Mouse (Mus musculus) layer of hippocampus, adult 9-11 months (tissue): ENCODE measurements around the gene Ext2.
A peak's percentile ranks its signal among the peaks of the same experiment; 100 is the strongest.

Source experiments
- DNase-seq: peaks from one replicate; pipeline ENCODE4 v3.0.0; 2022

Ext2 gene

DNA sequence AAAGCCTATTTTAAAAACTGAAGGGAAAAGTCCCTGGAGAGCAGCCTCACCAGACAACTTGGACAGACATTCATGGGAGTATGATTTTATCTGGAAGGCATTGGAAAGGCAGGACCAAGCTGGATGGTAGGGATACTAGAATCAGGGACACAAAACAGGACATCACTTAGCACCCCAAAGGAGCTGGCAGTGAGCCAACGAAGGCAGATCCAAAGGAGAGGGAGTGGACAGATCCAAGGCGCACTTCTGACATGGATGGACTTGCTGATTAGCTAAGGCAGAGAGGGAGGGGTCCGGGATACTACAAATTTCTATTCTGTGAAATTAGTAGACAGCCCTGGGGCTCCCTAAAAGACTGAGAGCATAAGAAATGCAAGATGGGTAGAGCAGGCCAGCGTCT is 16.8 kb downstream of the Ext2 start:
- DNase-seq: no peak

DNA sequence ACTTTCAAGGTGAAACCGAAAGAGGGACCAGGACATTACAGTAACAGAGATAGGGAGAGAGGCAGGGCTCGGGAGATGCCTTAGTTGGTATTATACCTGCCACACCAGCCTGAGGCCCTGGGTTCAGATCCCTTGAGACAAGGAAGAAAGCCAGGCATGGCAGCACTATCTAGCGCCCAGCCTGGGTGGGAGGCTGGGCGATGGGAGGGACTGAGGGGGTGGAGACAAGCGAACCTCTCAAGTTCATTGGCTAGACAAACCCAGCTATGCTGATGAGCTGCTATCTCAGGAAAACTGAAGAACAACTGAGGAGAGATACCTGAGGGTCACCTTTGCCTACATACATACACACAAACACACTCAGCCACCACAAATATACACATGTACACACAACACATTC is 17.3 kb downstream of the Ext2 start:
- no peak for DNase-seq

DNA sequence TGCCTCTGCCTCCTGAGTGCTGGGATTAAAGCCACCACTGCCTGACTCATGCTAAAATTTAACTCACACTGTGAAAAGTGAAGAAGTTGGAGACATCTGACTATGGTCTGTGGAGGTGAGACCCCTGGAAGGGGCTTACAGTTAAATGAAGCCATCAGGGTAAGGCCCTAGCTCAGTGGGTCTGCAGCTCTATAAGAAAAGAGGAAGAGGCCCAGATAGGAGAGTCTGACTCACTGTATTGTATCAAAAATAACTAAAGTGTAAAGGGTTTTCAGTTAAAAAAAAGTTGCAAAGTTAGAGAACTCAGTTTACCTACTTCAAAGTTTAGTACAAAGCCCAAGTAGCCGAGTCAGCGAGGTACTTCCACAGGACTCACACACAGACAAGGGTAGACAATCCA is 19.4 kb downstream of the Ext2 start:
- no peak for DNase-seq

DNA sequence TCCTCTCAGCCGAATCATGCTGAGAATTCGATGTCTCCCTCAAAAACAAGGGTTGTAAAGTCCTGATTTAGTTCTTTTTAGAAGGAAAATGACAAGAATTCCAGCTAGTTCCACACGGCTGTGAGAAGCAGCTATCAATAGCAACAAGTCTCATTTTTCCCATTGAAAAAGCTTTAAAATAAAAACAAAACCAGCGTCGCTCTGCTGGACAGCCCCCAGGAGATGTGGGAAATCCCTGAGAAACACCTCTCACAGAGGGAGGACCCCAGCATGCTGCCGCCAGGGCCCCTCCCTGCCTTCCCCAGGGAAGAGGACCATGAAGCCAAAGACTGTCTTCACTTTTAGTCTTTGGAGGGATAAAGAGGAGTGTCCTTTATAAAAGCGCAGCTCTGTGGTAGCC is 21.3 kb downstream of the Ext2 start:
- DNase-seq: no peak

DNA sequence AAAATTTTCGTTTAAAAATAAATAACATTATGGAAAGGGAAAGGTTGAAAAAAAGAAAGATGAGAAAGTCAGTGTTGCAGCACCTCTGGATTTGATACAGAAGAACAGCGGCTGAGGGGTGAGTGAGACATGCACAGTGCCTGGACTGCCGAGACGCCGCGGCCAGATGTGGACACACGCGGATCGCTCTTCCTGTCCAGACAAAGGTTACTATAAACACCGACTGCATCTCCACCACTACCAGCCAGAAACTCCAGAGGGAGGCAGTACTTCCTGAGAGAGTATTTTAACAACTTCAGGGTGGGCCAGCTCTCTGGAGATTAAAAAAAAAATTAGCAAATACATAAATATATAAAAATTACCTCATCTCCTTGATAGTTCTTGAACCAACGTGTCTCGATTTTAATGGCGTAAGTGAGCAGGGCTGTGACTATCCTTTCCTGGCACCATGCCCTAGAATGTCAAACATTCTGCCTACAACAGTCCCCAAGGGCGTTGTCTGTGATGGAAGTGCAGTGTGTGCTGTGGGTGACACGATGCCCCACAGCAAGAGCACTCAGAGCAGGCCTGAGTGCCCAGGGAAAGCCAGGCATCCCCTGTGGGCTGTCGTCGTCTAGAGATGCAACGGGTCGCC is 25.1 kb downstream of the Ext2 start:
- no peak for DNase-seq

DNA sequence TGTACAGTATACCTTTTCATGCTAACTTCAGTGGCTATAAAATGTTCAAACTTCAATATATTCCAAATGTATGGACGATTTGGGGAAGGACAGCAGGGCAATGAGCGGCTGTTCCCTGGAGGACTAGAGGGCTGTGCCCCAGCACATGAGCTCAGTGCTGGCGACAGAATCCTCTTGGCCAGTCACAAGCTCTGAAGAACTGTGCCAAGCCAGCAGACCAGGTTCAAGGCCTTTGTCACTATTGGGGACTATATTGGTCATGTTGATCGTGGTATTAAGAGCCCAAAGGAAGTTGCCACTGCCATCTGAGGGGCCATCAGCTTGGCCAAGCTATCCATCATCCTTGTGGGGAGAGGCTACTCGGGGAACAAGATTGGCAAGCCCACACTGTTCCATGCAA is 28.0 kb downstream of the Ext2 start:
- DNase-seq: no peak

DNA sequence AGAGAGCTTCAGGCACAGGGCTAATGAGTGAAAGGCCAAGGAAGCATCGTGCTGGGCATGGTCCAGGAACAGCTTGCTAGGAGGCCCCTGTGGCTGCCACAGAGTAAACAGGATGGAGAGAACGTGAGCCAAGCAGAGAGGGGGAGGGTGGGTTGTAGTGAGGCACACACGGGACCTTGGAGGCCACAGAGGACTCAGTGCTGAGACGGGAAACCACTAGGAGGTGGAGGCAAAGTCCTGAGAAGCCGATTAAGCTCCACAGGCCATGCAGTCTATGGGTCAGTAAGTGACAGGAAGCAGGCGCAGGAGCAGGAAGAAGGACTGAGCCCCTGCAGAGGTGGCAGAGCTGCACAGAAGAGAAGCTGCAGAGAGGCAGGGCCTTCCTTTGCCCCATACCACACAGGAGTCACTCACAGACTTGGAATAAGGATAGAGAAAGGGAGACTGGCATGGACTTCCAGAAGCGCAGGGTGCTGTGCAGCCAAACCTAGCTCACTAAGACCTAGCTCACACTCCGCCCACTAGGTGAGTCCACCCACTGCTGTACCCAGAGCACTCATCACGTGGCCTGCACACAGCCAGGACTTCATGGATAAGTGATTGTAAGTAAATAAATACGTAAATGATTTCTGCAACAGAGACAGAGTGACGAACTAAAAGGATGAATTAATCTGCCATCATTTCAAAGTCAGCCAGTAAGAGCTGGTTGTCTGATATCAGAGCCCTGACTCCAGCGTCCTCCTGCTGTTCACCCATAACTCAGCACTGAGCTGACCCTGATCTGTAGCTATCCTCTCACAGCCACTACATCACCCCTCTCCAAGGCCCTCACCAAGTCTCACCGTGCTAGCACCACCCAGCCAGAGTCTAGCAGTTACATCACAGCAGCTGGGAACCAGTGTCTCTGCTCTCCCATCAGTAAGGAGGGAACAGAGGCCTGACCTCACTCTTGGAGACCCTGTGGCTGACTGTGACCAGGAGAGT is 30.6 kb downstream of the Ext2 start:
- peak; percentile 42 for DNase-seq

DNA sequence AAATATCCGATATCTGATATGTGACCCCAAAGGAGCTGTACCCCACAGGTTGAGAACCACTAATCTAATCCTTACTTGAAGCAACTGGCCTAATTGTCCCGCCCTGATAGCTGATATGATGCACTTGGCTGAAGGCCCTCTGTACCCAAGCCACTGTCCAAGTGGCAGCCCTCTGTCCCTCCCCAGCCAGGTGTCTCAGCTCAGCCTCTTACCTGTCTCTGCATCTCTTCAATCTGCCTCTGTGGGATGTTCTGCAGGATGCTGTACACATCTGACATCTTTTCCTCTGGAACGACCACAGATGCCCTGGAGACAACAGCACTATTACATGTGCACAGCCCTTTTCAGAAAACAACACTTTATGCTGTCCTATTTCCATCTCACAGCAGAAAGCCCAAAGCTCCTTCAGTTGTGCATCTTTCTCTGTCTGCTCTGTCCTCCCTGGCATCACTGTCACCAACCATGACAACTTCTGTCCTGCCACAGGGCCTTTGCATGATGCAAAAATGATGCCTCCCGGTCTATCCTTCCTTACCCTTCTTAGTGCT is 31.5 kb downstream of the Ext2 start:
- DNase-seq: no peak

DNA sequence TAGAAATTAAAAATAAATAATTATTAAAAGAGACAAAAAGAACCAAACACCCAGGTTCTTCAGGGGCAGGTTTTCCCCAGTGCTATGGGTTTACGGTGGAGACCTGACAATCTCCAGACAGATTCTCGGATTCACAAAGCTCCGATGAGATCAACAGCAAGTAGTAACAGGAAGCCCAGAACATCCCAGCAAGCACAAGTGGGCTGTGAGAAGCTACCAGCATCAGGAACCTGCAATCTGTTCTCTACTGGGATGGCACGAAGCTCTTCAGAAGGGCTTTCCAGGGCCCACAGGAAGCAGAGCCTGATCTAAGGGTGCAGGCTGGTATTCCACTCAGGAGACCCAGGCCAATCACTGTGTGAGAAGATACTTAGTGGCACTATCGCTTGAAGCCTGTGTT is 33.8 kb downstream of the Ext2 start:
- no peak for DNase-seq

DNA sequence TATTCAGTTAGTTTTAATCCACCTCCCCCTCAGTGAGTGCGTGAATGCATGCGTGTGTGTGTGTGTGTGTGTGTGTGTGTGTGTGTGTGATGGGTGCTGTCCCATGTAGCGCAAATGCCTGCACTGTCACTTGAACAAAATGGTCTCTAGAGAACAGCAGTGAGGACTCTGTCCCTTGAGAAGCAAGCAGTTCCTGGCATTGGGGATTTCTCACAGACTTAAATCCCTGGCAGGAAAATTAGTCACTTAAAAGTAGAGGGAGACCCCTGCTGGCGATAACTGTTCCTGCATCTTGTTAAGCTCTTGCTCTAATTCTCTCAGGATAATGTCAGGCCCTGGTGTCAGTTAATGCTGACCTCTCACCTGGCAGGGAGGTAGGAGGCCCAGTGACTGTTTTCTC is 36.2 kb downstream of the Ext2 start:
- peak; percentile 72 for DNase-seq

DNA sequence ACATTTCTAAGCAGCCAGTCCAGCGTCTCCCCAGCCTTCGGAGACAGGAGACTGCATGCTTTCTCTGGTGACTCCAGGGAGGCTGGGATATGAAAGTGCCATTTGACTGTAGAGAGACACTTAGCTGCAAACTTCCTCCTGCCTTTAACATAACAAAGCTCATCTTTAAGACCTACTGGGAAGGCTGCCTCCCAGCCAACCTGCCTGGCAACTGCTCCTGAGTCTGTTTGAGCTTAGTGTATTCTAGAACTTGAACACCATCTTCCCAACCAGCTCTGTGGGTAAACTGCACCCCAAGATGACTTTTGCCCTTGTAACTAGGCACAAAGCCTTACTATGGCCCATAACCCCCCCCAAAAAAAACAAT is 37.0 kb downstream of the Ext2 start:
- no peak for DNase-seq

DNA sequence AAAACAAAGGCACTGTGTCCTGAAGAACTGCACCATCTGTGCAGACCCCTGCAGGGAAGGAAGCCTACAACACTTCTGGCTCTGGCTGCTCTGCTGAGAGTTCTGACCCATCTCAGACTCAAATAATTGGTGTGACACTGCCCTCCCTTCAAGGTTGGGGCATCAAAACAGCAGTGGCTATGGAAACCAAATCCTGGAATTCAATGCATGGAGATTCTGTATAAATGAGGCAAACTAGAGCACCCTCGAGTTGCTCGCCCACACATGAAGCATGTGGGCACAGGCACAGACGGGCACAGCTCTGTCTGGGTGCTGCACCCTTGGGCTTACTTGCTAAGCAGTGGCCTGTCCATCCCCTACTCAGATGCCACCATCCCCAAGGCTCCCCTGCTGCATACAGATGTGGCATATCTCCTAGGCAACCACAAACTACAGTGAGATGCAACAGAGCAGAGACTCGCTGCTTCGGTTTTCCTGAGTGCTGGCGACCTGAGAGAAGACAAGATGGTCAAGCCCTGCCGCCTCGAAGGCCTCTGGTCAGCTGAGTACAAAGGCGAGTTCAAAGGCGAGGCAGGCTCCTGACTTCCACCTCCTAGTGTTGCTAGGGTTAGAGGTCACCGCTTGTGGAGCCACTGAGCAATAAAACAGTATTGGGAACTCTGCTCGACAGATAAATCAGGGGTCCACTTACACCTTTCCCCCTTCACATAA is 37.5 kb downstream of the Ext2 start:
- DNase-seq: peak; percentile 55

DNA sequence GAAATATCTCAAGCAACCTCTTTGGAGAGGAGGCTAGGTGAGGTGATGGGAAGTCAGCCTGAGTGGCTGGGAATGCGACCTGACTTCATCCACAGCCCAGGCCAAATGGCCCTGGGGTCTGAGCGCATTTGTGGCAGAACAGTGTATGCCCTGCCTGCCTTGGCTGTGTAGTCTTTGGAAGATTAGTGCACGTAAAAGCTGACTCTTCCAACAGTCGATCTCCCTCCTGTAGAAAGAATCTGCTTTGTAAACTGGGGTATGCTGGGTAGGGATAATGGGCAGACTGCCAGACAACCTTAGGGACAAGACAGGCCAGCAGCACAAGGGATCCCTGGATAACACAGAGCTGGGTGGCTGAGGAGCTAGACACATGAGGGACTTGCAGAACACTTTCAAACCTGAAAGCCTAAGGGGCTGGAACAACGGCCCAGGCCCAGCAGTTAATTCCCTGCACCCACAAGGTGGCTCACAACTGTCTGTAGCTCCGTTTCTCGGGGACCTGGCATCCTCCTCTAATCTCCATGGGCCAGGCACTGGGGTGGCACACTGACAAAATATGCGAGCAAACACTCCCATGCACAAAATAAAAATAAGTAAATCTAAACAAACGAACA is 38.3 kb downstream of the Ext2 start:
- no peak for DNase-seq

DNA sequence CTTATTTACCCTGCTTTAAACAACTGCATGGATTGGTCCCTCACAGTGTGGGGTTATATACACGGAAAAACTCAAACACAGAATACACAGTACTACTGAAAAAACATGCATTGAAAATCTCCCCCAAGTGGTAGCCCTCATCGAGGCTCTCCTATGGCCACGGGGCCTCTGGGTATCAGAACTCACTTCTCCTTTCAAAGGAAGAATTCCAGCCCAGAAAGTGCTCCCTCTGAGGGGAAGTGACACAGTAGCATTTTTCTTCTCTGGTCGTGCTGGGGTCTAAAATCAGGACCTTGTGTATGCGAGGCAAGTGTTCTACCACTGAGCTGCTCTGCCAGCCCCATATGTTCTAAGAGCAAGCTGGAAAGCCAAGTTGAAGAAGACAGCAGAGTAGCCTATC is 39.7 kb downstream of the Ext2 start:
- DNase-seq: no peak

DNA sequence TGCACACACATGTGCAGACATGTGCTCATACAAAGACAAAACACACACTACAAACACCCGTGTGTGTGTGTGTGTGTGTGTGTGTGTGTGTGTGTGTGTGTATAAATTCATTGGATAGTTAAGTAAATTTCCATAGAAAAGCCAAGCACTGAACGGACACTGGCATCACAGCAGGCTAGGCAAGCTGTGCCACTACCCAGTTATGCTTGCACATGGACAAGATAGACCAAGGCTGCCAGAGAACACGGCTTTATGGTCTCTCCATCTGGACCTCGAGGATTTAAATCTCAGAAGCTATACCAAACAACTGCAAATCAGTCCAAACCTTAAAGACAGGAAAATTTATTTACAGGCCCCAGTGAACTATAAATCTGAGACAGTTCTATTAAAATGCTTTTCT is 40.2 kb downstream of the Ext2 start:
- DNase-seq: no peak

DNA sequence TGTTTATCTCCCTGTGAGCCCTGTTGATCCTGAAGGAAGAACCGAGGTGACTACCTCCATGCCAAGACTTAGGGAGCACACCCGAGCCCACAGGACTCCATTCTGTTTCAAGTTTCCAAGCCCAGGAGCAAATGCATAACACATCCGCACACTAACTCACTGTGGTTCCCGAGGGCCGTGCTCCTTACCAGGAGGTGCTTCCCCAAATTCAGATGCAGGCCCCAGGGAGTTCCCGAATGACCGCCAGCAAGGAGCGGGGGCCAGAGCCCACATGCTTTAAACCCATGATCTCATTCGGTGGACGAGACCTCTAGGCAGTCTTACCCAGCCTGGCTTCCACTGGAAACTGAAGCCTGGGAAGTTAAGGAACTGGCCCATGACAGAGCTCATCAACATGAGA is 41.8 kb downstream of the Ext2 start:
- no peak for DNase-seq

DNA sequence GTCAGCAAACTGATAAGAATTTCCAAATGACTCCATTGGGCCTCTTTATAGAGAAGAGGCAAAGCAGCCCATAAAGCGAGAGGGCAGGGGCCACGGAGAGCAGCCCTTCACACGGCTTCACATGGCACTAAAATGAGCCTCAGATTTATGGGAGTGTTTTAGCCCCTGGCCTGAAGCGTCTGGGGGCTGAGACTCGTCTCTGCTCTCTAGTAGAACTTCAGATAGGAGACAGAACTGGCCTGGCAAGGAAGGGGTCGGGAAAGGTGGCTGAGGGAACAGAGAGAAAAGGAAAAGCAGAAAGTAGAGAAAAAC is 42.5 kb downstream of the Ext2 start:
- DNase-seq: no peak

DNA sequence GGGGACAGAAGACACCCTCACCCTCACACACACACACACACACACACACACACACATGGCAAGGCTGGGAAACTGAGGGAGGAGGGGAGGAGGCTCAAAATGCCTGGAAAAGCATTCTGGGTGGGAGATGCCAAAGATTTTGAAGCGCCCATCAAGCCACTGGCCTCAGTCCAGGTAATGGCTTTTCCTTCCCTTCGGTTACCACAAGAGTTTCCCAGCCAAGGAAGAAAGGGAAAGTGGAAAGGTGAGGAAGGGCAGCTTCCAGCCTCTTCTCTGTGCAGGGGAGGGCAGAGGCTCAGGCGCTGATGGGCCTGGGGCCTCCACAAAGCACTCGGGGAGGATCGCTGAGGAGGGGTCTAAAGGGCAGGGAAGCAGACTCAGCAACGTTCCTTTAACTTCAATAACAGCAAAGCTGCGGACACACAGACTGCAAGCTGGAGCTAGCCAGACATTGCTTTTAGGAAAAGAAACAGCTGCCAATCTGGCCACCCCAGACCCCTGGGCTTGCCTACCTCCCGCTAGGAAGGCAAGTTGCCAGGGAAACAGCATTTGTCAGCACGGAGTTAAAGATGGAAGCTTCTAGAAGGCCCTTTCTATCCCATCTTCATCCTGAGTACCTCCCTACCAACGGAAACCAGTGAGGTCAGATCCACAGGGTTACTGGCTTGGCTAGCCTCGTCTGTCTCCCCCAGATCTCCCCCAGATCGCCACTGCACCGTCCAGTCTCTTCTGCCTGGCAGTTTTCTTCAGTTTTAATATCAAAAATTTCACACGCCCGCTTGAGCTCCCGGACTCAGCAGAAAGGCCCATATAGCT is 43.1 kb downstream of the Ext2 start:
- no peak for DNase-seq

DNA sequence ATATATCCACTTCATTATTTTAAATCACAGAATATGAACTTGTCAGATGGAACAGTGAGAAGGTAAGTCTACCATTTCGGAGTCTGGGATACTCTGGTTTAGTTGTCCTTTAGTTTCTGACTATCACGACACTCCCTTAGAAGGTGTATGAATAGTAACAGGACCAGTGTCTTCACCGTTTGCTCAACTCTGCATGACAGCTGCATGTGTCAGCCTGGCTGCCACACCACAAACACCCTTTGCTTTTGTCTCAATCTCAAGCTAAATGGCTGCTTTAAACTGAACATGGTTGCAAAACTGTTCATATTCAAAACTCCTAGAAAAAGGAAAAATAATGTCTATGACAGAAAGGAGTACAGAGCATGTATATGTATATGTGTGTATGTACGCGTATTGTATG is 43.8 kb downstream of the Ext2 start:
- no peak for DNase-seq

DNA sequence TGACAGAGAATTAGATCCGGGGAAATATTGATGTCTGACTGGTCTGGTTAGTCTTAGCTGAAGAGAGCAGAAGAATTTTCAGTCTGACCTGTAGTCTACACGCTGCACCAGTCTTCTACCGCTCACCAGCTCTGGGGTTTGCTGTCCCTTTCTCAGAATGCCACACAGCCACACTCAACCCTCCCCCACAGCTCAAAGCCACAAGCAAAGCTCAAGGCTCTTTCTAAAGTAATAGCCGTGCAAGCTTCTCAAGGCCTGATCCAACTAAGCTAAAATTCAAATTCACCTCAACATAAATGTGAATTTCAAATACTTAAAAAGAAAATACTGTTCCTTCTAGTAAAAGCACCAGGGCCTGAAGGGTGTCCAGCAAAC is 45.3 kb downstream of the Ext2 start:
- no peak for DNase-seq

DNA sequence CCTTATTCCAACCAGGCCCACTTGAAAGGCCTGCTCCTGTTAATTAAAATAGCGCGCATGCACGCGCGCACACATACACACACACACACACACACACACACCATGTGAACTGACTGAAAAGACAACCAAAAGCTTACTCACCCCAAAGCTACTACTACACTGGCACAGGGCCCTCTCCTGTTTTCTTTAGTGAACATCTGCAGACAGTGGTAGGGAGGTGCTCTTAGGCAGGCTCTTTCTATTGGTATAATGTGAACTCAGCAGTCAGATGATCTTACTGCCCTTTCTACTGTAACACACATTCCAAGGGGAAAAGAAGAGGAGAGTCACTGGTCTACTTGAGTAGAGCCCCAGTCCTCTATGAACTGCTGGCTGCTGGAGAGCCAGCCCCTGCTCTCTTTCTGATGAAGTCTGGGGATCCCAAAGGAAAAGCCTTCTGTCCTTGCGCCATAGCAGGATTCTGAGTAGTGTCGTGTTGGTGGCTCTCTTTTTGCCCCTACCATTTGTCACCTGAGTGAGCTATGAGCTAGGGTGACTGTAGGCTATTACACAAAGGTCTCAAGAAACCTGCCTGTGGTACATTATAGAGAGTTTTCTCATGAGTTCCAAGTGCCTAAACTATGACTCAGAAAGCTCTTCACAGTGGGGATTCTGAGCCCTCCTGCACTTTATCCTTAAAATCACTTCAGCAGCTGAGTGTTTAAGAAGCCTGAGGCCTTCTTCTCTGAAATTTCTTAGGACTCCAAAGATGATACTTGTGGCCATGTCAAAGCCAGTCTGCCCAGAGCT is 45.9 kb downstream of the Ext2 start:
- DNase-seq: no peak

DNA sequence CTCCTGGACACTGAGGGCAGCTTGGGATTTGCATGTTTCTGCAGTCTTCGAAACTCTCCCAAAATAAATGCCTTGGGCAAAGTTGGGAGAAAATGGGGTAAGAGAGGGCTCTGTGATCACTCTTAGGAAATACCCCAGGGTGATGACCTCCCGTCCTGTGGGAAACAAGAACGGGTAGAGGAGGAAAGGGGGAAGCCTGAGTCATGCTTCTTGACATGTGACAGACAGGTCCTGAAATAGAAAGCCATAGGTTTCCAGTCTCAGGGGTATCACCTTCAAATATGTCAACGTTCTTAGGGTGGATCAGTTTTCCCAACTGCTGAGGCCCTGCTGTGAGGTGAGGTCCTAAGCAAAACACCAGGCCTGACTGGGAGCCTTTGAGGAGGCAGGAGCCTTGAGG is 46.9 kb downstream of the Ext2 start:
- no peak for DNase-seq
